Mouse (Mus musculus) thymus, postnatal 0 days (tissue): ENCODE results near the gene Dkk3. TPM values are rescaled to one million over a fixed set of nuclear protein-coding genes. Genes with fewer than 3 reads are reported as not detected.
"Not testable (repeated sequence)": the region's sequence is repeated elsewhere in the genome, so short reads cannot be mapped to it uniquely, and the experiment has no call there.

Source experiments
- DNase-seq: peaks from one replicate; pipeline ENCODE4 v3.0.0-alpha.2; 2015; ENCODE audit warnings: low spot score
- polyA plus RNA-seq: library from polyadenylated mRNA; unstranded; fragments of >200 nt; fragmentation: Nextera tagmentation; extraction: Ambion mirVana; gene quantifications from 2 replicates; pipeline ENCODE4 v1.2.1, GENCODE M21; 2015

Gene Dkk3
- polyA plus RNA-seq, 1 experiment from 2014 or later = 2.6 TPM

- no peak for DNase-seq
Observed at GRCm38 (mm10) chr7:112169955-112170692, 11.3 kb upstream of the Dkk3 start.

DNA sequence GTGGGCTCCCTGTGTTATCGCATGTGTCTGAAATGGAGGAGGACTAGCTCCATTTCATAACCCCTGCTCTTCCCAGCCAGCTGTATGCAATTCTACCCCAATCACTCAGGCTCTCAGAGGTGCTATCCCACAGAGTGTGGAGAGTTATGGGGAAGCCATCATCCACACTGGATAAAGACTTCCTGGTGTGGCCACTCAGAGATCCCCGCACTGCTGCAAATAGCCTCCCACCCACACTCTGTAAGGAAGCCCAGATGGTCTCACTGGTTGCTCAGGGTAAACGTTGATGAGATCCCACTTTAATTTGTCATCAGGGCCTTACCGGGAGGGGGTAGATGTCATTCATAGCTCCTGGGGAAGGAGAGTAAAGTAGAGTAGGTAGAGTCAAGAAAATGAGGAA, 6.7 kb upstream of the Dkk3 start:
- DNase-seq = no peak

- not testable (repeated sequence) for DNase-seq
Observed at GRCm38 (mm10) chr7:112165032-112165431, 6.2 kb upstream of the Dkk3 start.

- DNase-seq = no peak
Observed at GRCm38 (mm10) chr7:112164430-112164829, 5.6 kb upstream of the Dkk3 start.

GRCm38 (mm10) chr7:112159835-112160234, 978 bp upstream of the Dkk3 start:
- no peak for DNase-seq

DNA sequence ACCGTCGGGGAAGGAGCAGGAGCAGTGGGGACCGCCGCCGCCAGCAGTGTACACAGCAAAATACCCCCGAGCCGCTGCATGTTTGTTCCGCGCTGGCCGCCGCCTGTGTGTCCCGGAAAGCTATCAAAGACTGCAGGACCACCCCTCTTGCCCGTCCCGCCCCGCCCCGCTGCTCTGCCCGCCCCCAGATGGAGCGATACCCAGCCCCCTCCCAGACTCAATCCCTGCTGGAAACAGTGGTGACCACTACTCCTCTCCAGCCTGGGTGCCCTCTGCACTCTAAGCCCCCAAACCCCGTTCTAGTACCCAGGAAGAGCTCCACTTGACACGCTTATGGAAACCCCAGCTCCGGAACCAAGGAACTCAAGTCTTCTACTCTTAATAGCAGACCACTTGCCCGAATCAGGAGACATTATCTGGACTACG, 528 bp downstream of the Dkk3 start:
- DNase-seq = no peak

DNA sequence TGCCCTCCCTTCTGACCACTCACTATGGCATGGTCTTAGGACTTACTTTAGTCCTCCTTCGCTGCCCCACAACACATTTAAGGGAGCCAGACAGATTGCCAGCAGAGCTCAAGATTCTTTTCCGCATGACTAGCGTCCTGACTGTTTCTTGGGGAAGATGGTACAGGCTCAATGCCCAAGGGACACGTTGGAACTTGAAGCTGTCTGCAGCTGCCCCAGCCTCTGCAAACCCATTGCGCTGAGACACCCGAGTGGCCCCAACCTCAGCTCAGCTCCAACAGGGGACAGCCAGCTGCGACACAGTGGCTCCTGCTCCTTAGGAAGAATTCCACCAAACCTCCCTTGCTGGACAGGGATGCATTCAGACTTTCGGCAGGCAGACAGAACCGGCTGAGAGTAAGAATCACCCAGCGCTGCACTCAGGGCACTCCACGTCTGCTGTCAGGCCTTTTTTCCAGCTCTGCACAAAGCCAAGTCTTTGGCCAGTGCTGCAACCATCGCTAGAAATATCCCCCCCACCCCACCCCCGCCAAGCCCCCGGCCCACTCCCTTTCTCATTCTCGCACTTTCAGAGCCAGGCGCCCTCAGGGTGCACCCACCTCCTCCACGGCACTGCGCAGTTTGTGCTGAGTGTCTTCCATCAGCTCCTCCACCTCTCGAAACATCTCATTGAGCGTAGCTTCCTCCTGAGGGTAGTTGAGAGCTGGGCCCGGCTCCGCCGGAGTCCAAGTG, 1.1 kb downstream of the Dkk3 start:
- DNase-seq = no peak

GRCm38 (mm10) chr7:112155194-112155593, 3.7 kb downstream of the Dkk3 start:
- no peak for DNase-seq

- no peak for DNase-seq
Observed at GRCm38 (mm10) chr7:112154445-112154844, 4.4 kb downstream of the Dkk3 start.

GRCm38 (mm10) chr7:112149113-112149512, 9.7 kb downstream of the Dkk3 start:
- DNase-seq = no peak

DNA sequence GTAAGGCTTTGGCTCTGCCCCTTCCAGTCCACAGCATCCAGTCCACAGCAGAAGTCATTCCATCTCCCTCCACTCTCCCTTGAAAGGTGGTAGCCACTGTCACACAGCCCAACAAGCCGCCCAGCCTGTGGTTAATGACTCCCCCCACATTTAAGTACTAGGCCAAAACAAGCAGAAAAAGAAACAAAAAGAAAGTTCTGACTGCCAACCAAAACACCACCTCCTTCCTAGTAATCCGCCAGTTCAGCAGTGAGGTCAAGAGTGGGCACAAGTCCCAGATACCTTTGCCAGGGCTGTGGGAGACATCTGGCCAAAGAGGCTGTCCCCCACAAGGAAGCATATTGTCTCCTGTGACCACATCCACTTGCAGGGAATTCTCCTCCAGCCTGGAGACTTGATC, 10.9 kb downstream of the Dkk3 start:
- DNase-seq = no peak

DNA sequence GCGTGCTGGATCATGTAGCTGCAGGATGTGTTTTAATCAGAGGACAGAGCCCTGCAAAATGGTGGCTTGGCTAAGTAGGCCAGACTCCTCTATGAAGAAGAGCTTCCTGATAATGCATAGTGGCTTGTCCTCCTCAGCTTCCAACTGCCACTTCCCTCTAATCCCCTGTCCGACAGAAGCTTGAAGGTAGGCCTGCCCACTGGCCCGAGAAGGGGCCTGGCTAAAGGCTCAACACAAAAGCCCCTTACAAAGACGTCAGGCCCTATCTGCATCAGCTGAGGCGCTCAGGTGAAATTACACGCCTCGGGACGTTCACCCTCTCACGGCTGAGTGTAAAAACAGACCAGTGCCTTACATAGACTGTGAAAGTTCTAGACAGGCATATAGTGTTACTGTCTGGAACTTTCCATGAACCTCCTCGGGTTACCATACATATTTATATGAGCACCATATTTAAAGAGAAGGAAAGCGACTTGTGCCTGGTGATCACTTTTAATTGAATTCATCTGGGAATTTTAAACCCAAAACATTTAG, 14.1 kb downstream of the Dkk3 start:
- no peak for DNase-seq

DNA sequence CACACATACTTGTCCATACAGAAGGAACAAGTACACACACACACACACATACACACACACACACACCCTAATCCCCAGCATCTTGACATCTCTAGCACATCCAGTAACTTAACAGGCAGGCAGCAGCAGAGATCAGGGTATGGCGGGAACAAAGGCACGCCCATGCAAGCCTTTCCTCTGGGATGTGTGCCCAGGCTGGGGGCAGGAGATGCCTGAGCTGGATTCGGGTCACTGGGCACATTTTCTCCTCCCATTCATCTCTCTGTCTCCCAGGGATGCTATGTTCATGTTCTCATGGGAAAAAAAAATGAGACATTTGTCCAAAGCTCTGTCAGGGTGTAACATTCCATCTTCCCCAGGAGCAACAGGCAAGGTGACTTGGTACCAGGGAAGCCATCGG, 14.9 kb downstream of the Dkk3 start:
- no peak for DNase-seq

GRCm38 (mm10) chr7:112143090-112143500, 15.8 kb downstream of the Dkk3 start:
- DNase-seq = no peak

GRCm38 (mm10) chr7:112142616-112143015, 16.2 kb downstream of the Dkk3 start:
- no peak for DNase-seq

DNA sequence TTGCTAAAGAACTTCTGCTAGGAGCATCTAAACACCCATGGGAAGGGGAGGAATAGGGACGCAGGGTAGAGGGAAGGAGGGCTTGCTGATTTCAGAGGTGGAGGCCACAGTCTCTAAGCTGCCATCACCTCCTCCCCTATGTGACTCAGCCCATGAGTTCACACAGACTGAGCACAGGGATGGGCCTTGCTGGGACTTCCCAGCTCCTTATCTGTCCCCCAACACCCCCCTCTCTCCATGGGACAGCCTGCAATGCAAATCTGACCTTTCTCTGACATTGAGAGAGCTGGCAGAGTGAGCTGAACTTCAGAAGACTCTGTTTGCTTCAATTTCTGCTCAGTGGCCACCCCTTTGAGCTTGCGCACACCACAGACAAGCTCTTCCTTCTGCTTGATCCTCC, 18.1 kb downstream of the Dkk3 start:
- DNase-seq = no peak

- no peak for DNase-seq
Observed at GRCm38 (mm10) chr7:112138509-112139405, 20.1 kb downstream of the Dkk3 start.

DNA sequence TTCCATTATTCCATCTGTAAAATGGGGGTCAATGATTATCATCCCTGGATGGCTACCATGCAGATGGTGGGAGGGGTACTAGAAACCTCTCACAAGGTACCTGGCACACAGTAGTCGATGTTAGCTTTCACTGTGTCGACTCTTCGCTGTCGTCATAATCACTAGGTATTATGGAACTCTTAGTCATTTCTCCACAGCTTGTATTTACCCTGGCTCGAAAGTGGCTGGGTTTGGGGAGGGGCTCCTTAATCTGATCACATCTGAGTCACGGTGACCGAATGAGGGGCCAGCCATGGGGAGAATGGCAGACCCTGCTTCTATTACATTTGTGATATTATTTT, 20.7 kb downstream of the Dkk3 start:
- no peak for DNase-seq

DNA sequence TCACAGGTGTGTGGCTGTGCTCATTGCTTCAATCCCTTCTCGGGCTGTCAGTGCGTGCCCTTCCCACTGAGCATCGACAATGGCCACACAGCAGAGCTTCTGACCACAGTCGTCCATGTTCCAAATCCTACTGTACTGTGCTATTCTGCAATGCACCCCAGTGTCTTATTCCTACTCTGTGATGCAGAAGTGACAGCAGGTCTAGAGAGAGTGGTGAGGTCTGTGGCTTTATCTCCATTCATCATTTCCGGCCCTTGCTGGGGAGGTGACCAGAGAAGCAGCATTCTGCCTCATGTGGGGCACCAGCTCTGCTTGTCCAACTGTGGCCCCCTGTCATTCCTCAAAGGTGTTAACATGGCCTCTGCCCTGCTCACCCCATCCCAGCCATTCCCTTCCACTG, 22.3 kb downstream of the Dkk3 start:
- no peak for DNase-seq

GRCm38 (mm10) chr7:112135161-112135560, 23.7 kb downstream of the Dkk3 start:
- DNase-seq = no peak

DNA sequence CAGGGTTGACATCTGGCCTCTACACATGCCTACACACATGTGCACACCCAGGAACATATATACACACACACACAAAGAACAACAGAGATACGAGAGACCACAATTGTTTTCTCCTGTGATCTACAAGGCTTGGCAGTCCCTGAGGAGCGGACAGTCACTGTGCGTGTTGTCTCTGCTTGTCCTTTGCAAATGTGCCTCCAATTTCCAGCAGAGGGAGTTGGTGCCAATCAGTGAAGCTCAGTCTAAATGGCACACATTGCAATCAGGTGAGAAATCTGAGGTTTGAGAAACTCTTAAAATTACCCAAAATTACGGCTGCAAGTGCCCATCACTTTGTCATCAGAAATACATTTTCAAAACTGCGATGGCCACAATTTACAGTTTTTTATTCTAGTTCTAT, 25.6 kb downstream of the Dkk3 start:
- DNase-seq = no peak

DNA sequence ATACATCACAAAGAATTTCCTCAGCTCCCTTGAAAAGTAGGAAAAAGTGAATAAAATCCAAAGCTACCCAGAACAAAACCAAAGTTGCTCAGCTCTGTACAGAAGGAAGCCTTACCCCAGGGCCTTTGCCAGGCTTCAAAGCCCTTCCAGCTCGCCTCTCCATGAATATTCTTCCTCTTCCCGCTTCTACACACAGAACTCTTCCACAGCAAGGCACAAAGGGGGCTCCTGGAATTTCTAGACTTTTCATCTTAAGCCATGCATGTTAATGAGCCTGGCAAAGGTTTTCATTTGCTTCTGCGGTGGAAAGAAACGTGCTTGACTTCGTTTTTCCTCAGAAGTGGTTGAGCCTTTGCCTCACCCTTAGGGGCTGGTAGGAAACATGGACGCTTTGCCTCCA, 26.9 kb downstream of the Dkk3 start:
- no peak for DNase-seq
